Mouse (Mus musculus): ENCODE results near the gene BC024978.

The BC024978 gene

GRCm38 (mm10) chr7:27178324-27179216, 17.0 kb upstream of the BC024978 start, which contains the start of gene Rab4b:
Gene Rab4b (minus strand): TSS chr7:27178896.
- peak; percentile 100 for DNase-seq

DNA sequence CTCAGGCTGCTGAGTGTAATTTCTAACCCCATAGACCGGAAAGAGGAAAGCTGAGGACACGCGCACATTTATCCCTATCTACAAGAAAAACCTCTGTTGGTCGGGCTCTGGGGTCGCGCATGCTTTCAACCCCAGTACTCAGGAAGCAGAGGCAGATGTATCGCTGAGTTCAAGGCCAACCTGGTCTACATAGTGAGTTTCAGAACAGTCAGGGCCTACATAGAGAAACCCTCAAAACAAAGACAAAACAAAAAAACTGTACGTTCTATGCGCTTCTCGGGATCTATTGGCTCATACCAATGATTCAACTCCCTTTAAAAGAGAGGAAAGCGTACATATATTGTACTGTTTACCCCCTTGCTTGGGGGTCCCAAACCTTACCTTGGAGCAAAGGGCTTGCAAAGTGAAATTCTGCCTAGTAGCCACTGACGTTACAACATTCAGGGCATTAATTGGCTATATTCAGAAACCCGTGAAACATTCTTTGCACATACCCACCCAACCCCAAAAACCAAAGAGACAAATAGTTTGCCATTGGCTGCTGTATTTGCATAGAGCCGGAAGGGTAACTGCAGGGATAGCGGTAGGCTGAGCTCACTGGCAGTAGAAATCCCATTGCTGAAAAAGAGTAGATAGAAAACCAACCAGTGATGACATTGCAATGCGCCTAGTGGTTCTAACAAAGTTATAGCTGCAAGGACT, 16.2 kb upstream of the BC024978 start:
- no peak for DNase-seq

DNA sequence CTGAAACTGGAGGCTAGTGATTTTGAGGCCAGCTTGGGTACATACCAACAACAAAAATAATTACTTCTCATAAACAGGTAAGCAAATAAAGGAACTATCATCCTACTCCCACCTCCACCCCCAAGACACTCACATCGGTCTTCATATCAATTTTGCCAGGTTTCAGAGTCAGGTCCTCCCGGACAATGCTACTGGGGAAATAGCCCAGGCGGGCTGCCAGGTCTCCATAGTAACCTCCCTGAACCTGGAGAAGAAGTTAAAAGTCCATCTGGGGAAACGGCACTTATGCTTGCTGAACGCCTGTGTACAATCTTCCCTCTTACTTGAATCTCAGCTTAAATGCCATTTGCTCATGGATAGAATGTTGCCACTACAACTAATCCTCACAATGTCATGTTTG, 15.5 kb upstream of the BC024978 start:
- no peak for DNase-seq

DNA sequence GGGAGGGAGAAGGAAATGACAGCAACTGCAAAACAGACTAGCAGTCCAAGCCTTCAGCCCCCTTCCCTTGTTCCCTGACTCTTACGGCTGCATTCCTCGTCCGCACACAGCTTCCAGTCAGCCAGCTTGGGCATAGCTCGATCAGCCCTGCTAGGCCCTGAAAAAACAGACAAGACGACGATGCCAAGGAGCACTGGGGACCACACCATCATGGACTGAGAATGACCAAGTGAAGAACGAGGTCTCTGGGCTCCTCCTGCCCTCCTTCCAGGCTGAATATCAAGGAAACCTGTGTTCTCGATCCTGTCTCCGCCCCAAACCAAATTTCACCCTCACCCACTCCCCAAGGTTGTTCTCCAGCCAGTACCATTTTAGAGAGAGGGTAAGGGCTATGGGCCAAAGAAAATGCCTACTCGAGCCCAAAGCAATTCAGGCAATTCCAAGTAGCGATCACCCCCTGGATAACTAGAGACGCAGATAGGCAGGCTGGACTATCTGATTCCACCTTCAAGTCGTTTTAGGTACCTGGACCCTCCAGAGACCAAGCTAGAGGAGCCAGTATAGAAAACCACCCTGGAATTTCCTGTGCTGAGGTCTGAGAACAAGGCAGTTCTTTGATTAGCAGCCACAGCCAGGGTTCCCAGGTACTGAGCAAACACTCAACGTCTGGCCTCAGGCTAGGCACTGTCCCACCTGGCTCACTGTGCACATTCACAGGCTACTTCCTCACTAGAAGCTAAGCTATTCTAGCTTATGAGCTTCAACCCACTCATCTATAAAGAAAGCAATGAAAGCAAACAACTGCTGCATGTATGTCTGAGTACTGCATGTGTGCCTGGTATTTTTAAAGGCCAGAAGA, 14.5 kb upstream of the BC024978 start, which contains the start of the genes Gm21983 and Mia:
TSS of gene Gm21983 (minus strand) at position 250 of the 859 bp plus-strand sequence.
TSS of gene Mia (minus strand) at position 321 of the 859 bp plus-strand sequence.
- DNase-seq = no peak

GRCm38 (mm10) chr7:27182498-27182897, 13.1 kb upstream of the BC024978 start:
- no peak for DNase-seq

GRCm38 (mm10) chr7:27184964-27185363, 10.6 kb upstream of the BC024978 start:
- DNase-seq = peak; percentile 50

GRCm38 (mm10) chr7:27185986-27186385, 9.6 kb upstream of the BC024978 start:
- no peak for DNase-seq

DNA sequence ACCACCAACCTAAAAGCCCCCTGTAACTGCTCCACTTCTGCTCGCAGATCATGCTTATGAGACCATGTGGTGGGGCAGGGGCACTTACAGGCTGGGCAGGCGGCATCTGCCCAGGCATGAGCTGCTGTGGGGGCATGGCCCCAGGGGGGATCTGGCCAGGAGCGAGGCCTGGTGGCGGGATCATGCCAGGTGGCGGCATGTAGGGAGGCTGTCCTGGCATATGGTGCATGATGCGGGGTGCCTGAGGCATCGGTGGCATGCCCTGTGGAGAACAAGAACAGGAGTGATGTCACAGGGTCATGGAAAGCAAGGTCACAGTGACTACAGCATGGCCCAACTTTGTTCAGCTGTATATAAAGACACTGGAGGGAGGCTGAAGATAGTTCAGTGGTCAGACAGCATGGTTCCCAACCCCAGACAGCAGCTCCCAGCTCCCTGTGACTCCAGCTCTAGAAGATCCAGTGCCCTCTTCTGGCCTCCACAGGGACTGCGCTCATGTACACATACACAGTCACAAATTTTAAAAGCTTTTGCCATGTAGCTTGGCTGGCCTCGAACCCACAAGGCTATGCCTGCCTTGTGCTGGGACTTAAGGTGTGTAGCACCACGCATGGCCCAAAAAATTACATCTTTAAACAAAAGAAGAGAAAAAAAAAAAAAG, 6.2 kb upstream of the BC024978 start:
- peak; percentile 17 for DNase-seq

DNA sequence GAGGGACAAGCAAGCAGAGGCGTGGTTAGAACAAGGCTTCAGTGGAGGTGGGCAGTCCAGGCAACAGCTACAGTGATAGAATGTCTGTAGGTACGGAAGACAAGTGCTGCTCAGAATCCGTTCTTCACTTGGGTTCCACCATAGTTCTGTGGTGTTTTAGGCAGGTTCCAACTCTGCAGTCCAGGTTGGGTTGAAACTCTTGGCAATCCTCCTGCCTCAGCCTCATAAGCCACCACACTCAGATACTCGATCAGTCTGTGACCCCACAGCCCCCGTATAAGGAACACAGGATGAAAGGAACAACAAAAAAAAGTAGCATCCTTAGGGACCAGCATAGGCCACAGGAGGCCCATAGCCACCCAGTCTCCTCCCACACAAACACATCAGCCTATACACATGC, 3.1 kb upstream of the BC024978 start:
- no peak for DNase-seq

- no peak for DNase-seq
These were observed 1.9 kb upstream of the BC024978 start for GRCm38 (mm10) chr7:27193731-27194130.

- DNase-seq = no peak
These were observed 1.6 kb downstream of the BC024978 start for GRCm38 (mm10) chr7:27197136-27197535.

- no peak for DNase-seq
These were observed 2.1 kb downstream of the BC024978 start for GRCm38 (mm10) chr7:27197634-27198033.

GRCm38 (mm10) chr7:27198355-27198754, 2.8 kb downstream of the BC024978 start:
- no peak for DNase-seq

DNA sequence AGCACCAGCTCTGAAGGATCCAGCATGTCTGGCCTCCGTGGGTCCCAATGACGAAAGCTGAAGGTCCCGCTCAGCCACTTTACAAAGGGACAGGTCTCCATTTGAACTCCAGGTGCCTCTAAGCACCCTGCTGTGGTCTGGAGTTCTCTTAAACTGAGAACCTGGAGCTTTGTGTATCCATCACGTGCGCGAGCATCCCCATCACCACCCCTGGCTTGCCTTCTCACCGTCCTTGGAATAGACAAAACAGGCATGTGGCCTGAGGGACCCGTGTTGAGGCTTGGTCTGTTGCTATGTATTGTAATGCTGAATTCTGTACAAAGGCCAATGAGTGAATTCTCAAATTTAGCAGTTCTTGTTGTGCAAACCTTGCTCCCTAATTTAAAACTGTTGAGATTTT, 3.2 kb downstream of the BC024978 start:
- no peak for DNase-seq

DNA sequence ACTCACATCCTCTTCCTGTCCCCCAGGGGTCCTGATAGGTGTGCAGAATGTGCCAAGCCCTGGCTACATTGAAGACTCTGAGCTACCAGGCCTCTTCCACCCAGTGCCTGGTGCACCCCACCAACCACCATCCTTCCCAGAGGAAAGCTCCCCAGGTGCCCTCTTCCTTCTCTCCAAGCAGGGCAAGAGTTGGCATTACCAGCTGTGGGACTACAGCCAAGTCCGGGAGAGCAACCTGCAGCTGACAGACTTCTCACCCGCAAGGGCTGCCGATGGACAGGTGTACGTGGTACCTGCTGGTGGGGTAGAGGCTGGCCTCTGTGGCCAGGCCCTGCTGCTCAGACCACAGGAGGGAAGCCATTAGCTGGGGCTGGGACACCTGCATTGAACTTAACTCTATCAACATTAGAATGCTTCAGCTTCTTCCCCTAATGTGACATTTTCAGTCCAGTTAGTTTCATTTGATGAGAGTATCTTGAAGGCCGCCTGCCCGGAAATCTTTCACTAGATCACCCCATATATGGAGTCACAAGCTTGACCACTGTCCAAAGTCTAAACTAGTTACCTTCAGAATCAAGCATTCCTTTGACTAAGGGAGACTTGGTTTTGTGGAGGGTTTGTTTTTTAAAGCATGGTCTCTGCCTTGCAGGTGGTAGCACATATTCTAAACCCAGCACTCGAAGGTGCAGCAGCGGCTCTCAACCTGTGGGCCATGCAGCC, 8.3 kb downstream of the BC024978 start:
- no peak for DNase-seq

DNA sequence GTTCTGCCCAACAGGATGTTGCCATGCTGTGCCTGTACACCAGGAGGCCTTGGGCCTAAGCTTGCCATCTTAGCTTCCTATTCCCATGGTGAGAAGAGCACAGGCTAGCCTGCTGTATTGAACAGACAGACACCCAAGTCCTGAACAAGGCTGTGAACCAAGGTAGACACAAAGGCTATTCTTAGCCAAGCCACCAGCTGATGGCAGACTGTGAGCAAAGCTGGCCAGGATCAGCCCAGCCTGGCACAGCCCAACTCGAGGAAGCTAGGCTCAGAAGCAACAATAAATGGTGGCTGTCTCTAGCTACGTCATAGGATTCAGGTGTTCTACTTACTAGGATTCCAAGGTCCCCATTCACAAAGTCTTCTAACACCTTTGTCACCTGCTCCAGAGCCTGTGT, 17.0 kb downstream of the BC024978 start:
- no peak for DNase-seq

GRCm38 (mm10) chr7:27218586-27218985, 23.0 kb downstream of the BC024978 start:
- DNase-seq = no peak

GRCm38 (mm10) chr7:27219937-27220336, 24.4 kb downstream of the BC024978 start:
- no peak for DNase-seq

- no peak for DNase-seq
These were observed 26.4 kb downstream of the BC024978 start for GRCm38 (mm10) chr7:27221939-27222338.

GRCm38 (mm10) chr7:27222538-27222937, 27.0 kb downstream of the BC024978 start:
- no peak for DNase-seq

DNA sequence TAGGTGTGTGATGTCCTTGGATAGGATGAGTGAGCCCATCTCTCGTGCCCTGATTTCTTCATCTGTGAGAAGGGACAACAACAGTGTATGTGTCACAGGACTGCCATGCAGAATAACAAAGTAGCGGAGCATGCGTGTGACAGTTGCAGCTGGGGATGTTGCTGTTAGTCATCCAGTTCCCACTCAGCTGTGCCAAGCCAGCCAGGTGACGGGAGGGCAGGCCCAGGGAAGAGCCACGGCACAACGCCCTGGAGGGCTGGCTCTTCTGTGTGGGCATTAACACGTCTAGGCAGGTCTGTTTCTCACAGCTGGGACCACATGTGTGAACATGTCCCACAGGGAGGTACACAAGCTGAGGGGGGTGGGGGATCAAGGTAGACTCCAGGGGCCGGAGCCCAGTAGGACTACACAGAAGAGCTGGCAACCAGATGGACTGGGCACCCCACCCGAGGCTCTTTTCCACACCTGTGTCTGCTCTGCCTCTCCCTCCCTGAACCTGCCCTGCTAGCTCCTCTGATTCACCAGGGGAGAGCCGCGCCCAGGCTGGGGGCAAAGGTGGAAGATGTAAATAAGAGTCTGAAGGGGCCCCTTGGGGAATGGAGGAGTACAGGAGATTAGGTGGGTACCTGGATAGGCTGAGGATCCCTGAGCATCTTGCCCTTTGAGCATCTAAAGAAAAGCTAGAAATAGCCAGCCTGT, 29.4 kb downstream of the BC024978 start:
- no peak for DNase-seq
